Mouse (Mus musculus) gastrocnemius, adult 8-10 months (tissue): ENCODE results near the gene Csta1. TPM values are rescaled to one million over a fixed set of nuclear protein-coding genes. Genes with fewer than 3 reads are reported as not detected.
"Not testable (repeated sequence)": the region's sequence is repeated elsewhere in the genome, so short reads cannot be mapped to it uniquely, and the experiment has no call there.

Experiments used
- DNase-seq, 2 experiments: peaks; one replicate each; pipeline ENCODE4 v3.0.0; 2022; ENCODE audit warnings: low spot score in 2 of 2
- total RNA-seq, 4 experiments: library from RNA; stranded (reverse); gene quantifications; 2 replicates each; pipeline ENCODE4 v1.2.4; 2022

Csta1 gene
- total RNA-seq, result not detected

GRCm38 (mm10) chr16:36131141-36131540, at the start of gene Csta1:
Csta1 (minus strand) TSS chr16:36131241.
- no peak for DNase-seq

- no peak for DNase-seq
Observed at GRCm38 (mm10) chr16:36179910-36180309, 48.9 kb upstream of the Csta1 start.

- DNase-seq, result no peak
Observed at GRCm38 (mm10) chr16:36176108-36176507, 45.1 kb upstream of the Csta1 start.

- not testable (repeated sequence) for DNase-seq
Observed at GRCm38 (mm10) chr16:36167841-36168240, 36.8 kb upstream of the Csta1 start.

- no peak for DNase-seq
Observed at GRCm38 (mm10) chr16:36156402-36156975, 25.4 kb upstream of the Csta1 start, which contains the start of gene Stfa2l1. Stfa2l1 (plus strand) TSS chr16:36156811.

GRCm38 (mm10) chr16:36138201-36138600, 7.2 kb upstream of the Csta1 start:
- no peak for DNase-seq

GRCm38 (mm10) chr16:36128092-36128491, 2.9 kb downstream of the Csta1 start:
- no peak for DNase-seq

- not testable (repeated sequence) for DNase-seq
Observed at GRCm38 (mm10) chr16:36115751-36116150, 15.3 kb downstream of the Csta1 start.

- not testable (repeated sequence) for DNase-seq
Observed at GRCm38 (mm10) chr16:36111486-36111885, 19.6 kb downstream of the Csta1 start.

GRCm38 (mm10) chr16:36102211-36102610, 28.8 kb downstream of the Csta1 start:
- no peak for DNase-seq

- no peak for DNase-seq
Observed at GRCm38 (mm10) chr16:36101526-36101925, 29.5 kb downstream of the Csta1 start.

GRCm38 (mm10) chr16:36097813-36098499, 33.1 kb downstream of the Csta1 start:
- DNase-seq, result not testable (repeated sequence)

GRCm38 (mm10) chr16:36094079-36094478, 37.0 kb downstream of the Csta1 start:
- no peak for DNase-seq

- no peak for DNase-seq
Observed at GRCm38 (mm10) chr16:36090785-36091509, 40.1 kb downstream of the Csta1 start.

- no peak for DNase-seq
Observed at GRCm38 (mm10) chr16:36089850-36090616, 41.0 kb downstream of the Csta1 start.

GRCm38 (mm10) chr16:36089065-36089464, 42.0 kb downstream of the Csta1 start:
- no peak for DNase-seq

GRCm38 (mm10) chr16:36087846-36088245, 43.2 kb downstream of the Csta1 start:
- DNase-seq, result no peak

GRCm38 (mm10) chr16:36079916-36080315, 51.1 kb downstream of the Csta1 start:
- no peak for DNase-seq

- no peak for DNase-seq
Observed at GRCm38 (mm10) chr16:36074772-36075171, 56.3 kb downstream of the Csta1 start.

- no peak for DNase-seq
Observed at GRCm38 (mm10) chr16:36072410-36073011, 58.5 kb downstream of the Csta1 start.
